Mouse (Mus musculus) intestine, embryonic 15.5 days (tissue): ENCODE measurements at regions not wholly inside any gene's neighbourhood (a gene's known extent, or its start where the extent isn't known, plus 50 kb on each side); places are given as distances from the start of the nearest gene placed in this dataset.

ENCODE experiments used
- ATAC-seq: fragments of 200-750 bp; cut with Nextera tagmentation; 2 replicates; pipeline ENCODE4 v1.8.0; 2017; ENCODE audit warnings: moderate TSS enrichment, moderate library complexity
- H3K27ac ChIP-seq: fragments of 300-500 bp; sonication (generic); 2 replicates; pipeline ENCODE4 v1.5.1; 2015; ENCODE audit warnings: mild to moderate bottlenecking, inconsistent platforms
- H3K27me3 ChIP-seq: fragments of 300-500 bp; sonication (generic); replicated peaks from 2 replicates; pipeline ENCODE4 v1.6.1; 2015; ENCODE audit warnings: inconsistent platforms
- H3K36me3 ChIP-seq: fragments of 300-500 bp; sonication (generic); 2 replicates; pipeline ENCODE4 v1.6.1; 2015; ENCODE audit warnings: inconsistent platforms
- H3K4me1 ChIP-seq: fragments of 300-500 bp; sonication (generic); replicated peaks from 2 replicates; pipeline ENCODE4 v1.6.1; 2015; ENCODE audit warnings: inconsistent platforms
- H3K4me2 ChIP-seq: fragments of 300-500 bp; sonication (generic); replicated peaks from 2 replicates; pipeline ENCODE4 v1.6.1; 2015; ENCODE audit warnings: mild to moderate bottlenecking, inconsistent platforms
- H3K4me3 ChIP-seq: fragments of 300-500 bp; sonication (generic); replicated peaks from 2 replicates; pipeline ENCODE4 v1.5.1; 2015; ENCODE audit warnings: inconsistent platforms
- H3K9ac ChIP-seq: fragments of 300-500 bp; sonication (generic); 2 replicates; pipeline ENCODE4 v1.6.1; 2015; ENCODE audit warnings: inconsistent platforms
- H3K9me3 ChIP-seq: fragments of 300-500 bp; sonication (generic); 2 replicates; pipeline ENCODE4 v1.6.1; 2016; ENCODE audit warnings: inconsistent platforms
- WGBS: fragments of 180-500 bp; shearing (Covaris S2); methylation state at CpG from one replicate; pipeline ENCODE4 v1.1.7; 2015; 5-methylcytosine and 5-hydroxymethylcytosine counted together

DNA sequence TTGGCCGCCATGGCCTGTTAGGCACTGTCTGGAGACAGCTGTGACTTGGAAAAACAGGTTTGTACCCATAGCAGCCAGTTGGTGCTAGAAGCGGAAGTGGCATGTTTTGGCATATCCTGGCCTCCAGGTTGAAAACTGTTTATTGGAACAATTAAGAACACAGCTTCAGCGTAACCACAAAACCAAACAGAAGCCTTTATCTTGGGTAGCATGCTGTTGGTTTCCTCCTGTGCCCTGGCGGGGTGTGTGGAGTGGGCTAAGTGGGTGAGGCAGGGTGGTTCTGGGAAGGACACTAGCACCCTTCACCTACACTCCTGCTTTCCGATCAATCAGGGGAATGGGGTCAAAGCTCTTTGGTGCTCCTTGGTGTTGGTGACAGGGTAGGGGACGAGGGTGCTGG lies 114.4 kb upstream of the Haao start:
- Histone ChIP-seq H3K4me2 (no peak overlapping the region), H3K4me1 (peaks cover 71% of the 10 kb centered on the region), H3K27me3 (no peaks in the 10 kb centered on the region), H3K9ac (no peak overlapping the region), H3K4me3 (no peak overlapping the region), H3K36me3 (no peaks in the 10 kb centered on the region), H3K9me3 (no peaks in the 10 kb centered on the region), H3K27ac (peak overlapping the region; percentile 52; the same call in 1 of the 2 replicates)
- ATAC-seq = no peak
- WGBS = 89% methylated on average over 6 of the region's 6 CpGs

DNA sequence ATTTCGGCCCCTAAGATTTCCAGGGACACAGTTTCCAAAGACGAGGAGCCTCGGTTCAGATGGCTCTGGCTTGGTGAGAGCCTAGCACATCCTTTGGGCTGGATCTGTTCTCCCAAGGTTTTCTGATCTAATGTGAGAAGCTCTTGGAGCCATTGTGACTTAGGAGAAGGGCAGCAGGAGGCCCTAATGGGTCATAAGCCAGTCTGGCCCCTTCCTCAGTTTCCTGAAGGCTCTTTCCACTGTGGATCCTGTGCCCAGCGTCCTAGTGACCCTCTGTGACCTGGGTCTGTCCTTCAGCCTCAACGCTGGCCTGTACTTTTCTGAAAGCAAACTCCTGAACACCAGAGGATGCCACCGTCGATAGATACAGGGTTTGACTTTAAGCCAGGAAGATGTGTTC lies 113.1 kb upstream of the Haao start:
- no peak overlapping the region for H3K9ac ChIP-seq

GRCm38 (mm10) chr17:83960158-83960557 lies 112.4 kb upstream of the Haao start:
- ATAC-seq = no peak
- H3K4me1 ChIP-seq = peaks cover 91% of the 10 kb centered on the region
- H3K4me3 ChIP-seq = no peak overlapping the region
- H3K27me3 ChIP-seq = no peaks in the 10 kb centered on the region
- no peaks in the 10 kb centered on the region for H3K36me3 ChIP-seq
- H3K4me2 ChIP-seq = no peak overlapping the region
- no peak overlapping the region for H3K9ac ChIP-seq
- WGBS = 21% methylated on average over 3 of the region's 3 CpGs
- no peaks in the 10 kb centered on the region for H3K9me3 ChIP-seq
- H3K27ac ChIP-seq = peak overlapping the region; percentile 84

More for the DNA sequence above, 113.1 kb upstream of the Haao start:
- Histone ChIP-seq H3K4me2 (no peak overlapping the region), H3K4me1 (peaks cover 84% of the 10 kb centered on the region), H3K27me3 (no peaks in the 10 kb centered on the region), H3K9me3 (no peaks in the 10 kb centered on the region), H3K27ac (0 out of 2 replicates have a peak overlapping the region, but pooled peaks have one; percentile 84), H3K4me3 (no peak overlapping the region), H3K36me3 (no peaks in the 10 kb centered on the region)
- ATAC-seq = no peak
- WGBS = 70% methylated on average over 7 of the region's 7 CpGs

- peak overlapping the region; percentile 35; the same call in 1 of the 2 replicates for H3K4me2 ChIP-seq
Observed at GRCm38 (mm10) chr17:83959159-83959848, 111.5 kb upstream of the Haao start.

DNA sequence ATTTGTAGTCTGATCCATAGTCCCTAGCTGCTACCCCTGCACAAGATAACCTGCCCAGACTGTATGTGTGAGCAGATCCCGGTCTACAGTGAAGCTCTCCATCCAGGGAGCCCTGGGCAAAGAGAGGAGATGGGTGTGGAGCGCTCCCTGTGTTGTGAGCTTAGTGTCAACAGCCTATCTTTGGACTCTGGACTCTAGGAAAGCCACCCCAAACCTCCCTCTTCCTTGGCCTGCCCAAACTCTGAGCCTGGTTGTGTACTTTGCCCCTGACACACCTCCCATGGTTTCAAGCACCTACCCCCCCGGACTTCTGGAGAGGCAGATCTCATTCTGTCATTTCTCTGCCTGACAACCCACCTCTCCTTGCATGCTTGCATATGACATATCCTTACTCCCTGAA lies 110.9 kb upstream of the Haao start:
- Histone ChIP-seq H3K4me2 (peak overlapping the region; percentile 35), H3K27me3 (no peaks in the 10 kb centered on the region), H3K36me3 (no peaks in the 10 kb centered on the region), H3K27ac (peak overlapping the region; percentile 84), H3K9me3 (no peaks in the 10 kb centered on the region), H3K4me1 (peaks cover 94% of the 10 kb centered on the region), H3K4me3 (no peak overlapping the region), H3K9ac (no peak overlapping the region)
- ATAC-seq = peak; percentile 84
- WGBS = 60% methylated on average over 3 of the region's 3 CpGs

More at GRCm38 (mm10) chr17:83959159-83959848, 111.5 kb upstream of the Haao start:
- Histone ChIP-seq H3K4me3 (no peak overlapping the region), H3K36me3 (no peaks in the 10 kb centered on the region), H3K9ac (no peak overlapping the region), H3K4me1 (peaks cover 94% of the 10 kb centered on the region), H3K27me3 (no peaks in the 10 kb centered on the region), H3K9me3 (no peaks in the 10 kb centered on the region), H3K27ac (peak overlapping the region; percentile 84)
- WGBS = 22% methylated on average over 9 of the region's 9 CpGs
- ATAC-seq = peak; percentile 7; the same call in 1 of the 2 replicates

GRCm38 (mm10) chr17:83957661-83958540 lies 110.1 kb upstream of the Haao start:
- Histone ChIP-seq H3K4me2 (peak overlapping the region; percentile 20; the same call in 1 of the 2 replicates), H3K4me1 (peaks cover 93% of the 10 kb centered on the region), H3K27ac (peak overlapping the region; percentile 84), H3K36me3 (no peaks in the 10 kb centered on the region), H3K27me3 (no peaks in the 10 kb centered on the region), H3K9me3 (no peaks in the 10 kb centered on the region), H3K9ac (peak overlapping the region; percentile 14; the same call in 1 of the 2 replicates), H3K4me3 (no peak overlapping the region)
- ATAC-seq = no peak
- 43% methylated on average over 10 of the region's 12 CpGs for WGBS

DNA sequence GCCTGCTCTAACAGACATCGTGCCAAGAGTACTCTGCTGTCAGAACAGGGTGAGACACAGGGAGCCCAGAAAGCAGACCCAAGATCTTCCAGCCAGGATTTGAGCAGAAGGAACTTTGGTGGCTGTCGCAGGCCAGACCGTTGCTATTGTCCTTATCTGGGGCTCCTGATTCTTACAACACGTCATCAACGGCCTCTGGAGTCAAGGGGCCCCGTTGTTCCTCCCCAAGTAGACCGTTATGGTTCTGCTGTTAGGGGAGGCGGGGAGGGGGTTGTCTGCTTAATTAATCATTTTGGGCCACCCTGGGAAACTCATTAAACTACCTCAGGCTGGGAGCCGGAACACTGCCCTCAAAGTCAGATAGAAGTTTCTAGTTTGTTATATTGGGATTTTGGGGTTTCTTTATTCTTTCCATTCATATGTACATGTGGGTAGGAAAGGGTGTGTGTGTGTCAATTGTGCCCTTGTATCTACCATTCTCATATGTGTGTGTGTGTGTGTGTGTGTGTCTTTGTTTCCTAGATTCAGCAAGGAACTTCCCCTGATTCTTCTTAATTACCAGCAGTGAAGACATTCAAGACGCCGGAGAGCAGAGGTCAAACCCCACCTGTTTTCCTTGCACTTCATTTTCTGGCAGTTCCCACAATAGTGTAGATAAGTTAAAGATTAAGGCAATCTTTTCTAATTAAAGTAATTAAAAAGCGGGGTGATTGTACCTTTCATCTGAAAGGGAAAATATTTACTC lies 109.2 kb upstream of the Haao start:
- ATAC-seq = no peak
- no peak overlapping the region for H3K4me3 ChIP-seq
- no peak overlapping the region for H3K9ac ChIP-seq
- WGBS = 31% methylated on average over 12 of the region's 12 CpGs
- H3K36me3 ChIP-seq = no peaks in the 10 kb centered on the region
- peaks cover 84% of the 10 kb centered on the region for H3K4me1 ChIP-seq
- no peaks in the 10 kb centered on the region for H3K27me3 ChIP-seq
- H3K9me3 ChIP-seq = no peaks in the 10 kb centered on the region
- H3K4me2 ChIP-seq = no peak overlapping the region; the same call in 1 of the 2 replicates
- H3K27ac ChIP-seq = peak overlapping the region; percentile 91

- no peaks in the 10 kb centered on the region for H3K9me3 ChIP-seq
- H3K27me3 ChIP-seq = no peaks in the 10 kb centered on the region
- no peak overlapping the region; the same call in 1 of the 2 replicates for H3K4me2 ChIP-seq
- peaks cover 74% of the 10 kb centered on the region for H3K4me1 ChIP-seq
- ATAC-seq = peak; percentile 44
- WGBS = 44% methylated on average over 5 of the region's 5 CpGs
- H3K27ac ChIP-seq = peak overlapping the region; percentile 91
- no peak overlapping the region for H3K9ac ChIP-seq
- no peaks in the 10 kb centered on the region for H3K36me3 ChIP-seq
- H3K4me3 ChIP-seq = no peak overlapping the region
Observed at GRCm38 (mm10) chr17:83955978-83956377, 108.2 kb upstream of the Haao start.

DNA sequence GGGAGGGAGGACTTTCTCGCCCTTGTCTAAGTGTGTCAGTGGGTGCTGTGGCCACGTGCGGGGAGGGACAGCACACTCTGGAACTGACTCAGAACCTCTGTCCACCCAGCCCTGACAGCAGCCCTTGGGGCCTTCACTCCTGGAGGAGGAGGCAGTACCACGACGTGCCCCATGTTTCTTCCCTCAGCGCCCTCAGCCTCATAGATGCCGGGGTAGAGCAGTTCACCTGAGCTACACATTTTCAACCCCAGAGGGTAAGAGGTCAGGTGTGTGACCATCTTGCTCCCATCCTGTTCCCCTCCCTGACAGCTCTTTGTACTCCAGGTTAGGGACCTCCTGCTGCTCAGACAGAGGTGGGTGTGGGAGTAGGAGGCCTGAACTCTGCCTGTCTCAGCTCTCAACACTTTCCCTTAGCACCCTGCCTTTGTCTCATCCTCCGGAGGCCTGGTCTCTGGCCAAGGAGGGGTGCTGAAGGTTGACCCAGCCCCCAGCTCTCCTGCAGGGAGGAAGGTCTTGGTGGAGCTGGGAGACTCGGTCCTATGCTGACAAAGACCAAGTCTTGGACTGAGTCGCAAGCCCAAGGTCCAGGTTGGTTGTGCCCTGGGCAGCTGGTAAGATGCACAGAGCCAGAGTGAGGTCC lies 107.4 kb upstream of the Haao start:
- H3K4me3 ChIP-seq = no peak overlapping the region
- no peaks in the 10 kb centered on the region for H3K36me3 ChIP-seq
- H3K9me3 ChIP-seq = no peaks in the 10 kb centered on the region
- 62% methylated on average over 10 of the region's 10 CpGs for WGBS
- H3K9ac ChIP-seq = no peak overlapping the region
- peak overlapping the region; percentile 91 for H3K27ac ChIP-seq
- H3K4me2 ChIP-seq = no peak overlapping the region
- ATAC-seq = no peak
- peaks cover 66% of the 10 kb centered on the region for H3K4me1 ChIP-seq
- no peaks in the 10 kb centered on the region for H3K27me3 ChIP-seq

GRCm38 (mm10) chr17:83954291-83955057 lies 106.7 kb upstream of the Haao start:
- Histone ChIP-seq H3K4me2 (no peak overlapping the region; the same call in 1 of the 2 replicates), H3K9ac (no peak overlapping the region), H3K9me3 (no peaks in the 10 kb centered on the region), H3K4me3 (no peak overlapping the region), H3K4me1 (peaks cover 60% of the 10 kb centered on the region), H3K36me3 (no peaks in the 10 kb centered on the region), H3K27me3 (no peaks in the 10 kb centered on the region), H3K27ac (peak overlapping the region; percentile 91)
- ATAC-seq = peak; percentile 8
- WGBS = 21% methylated on average over 16 of the region's 16 CpGs

GRCm38 (mm10) chr17:83953656-83954055 lies 105.9 kb upstream of the Haao start:
- peaks cover 52% of the 10 kb centered on the region for H3K4me1 ChIP-seq
- no peak overlapping the region for H3K4me3 ChIP-seq
- no peaks in the 10 kb centered on the region for H3K36me3 ChIP-seq
- H3K27ac ChIP-seq = peak overlapping the region; percentile 91
- H3K27me3 ChIP-seq = no peaks in the 10 kb centered on the region
- 46% methylated on average over 7 of the region's 7 CpGs for WGBS
- ATAC-seq = no peak
- no peak overlapping the region for H3K9ac ChIP-seq
- H3K9me3 ChIP-seq = no peaks in the 10 kb centered on the region
- no peak overlapping the region for H3K4me2 ChIP-seq
